Mouse (Mus musculus): ENCODE data around the gene Mansc4. TPM values are rescaled to one million over a fixed set of nuclear protein-coding genes. Genes with fewer than 3 reads are reported as not detected.

The Mansc4 gene
- total and polyA plus RNA-seq, 2 experiments from 2014 or later = 1.6 TPM

DNA sequence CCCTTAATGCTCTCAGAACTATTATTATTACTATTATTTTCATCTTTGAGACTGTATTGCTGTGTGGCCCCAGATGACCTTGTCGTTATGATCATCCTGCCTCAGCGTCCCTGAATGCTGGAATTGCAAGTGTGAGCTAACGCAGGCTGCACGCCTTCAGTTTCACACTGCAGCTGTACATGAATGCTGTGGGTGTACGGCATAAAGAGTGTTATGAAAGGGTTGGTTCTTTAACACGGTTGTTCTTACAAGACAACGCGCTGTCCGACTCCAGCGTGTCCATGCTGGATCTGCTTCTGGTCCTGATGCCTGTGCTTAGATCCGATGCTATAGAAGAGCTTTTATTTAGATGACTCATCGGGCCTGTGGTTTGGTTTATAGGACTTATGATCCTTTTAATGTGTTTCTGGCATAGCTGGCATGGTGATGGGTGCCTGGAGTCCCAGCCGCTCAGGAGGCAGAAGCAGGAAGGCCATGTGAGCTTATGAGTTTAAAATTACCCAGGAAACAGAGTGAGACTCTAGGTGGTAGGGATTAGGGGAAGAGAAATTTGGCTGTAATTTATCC lies 37.5 kb downstream of the Mansc4 start:
- TF ChIP-seq CTCF (IDR thresholded peaks at IDR 0.05; ENCODE audit: low read depth) = no peak
- Histone ChIP-seq H3K27ac (ENCODE audit: low read depth, low read length) (no peak overlapping the region), H3K36me3 (ENCODE audit: insufficient read depth) (peaks cover 44% of the 10 kb centered on the region), H3K4me2 (ENCODE audit: low read depth) (no peak overlapping the region), H3K4me3 (ENCODE audit: low read depth, low read length) (no peak overlapping the region), H3K9me3 (ENCODE audit: low read length) (no peaks in the 10 kb centered on the region), H3K4me1 (ENCODE audit: insufficient read depth) (no peaks in the 10 kb centered on the region), H3K27me3 (ENCODE audit: insufficient read depth, low read length) (no peaks in the 10 kb centered on the region), H3K9ac (no peak overlapping the region)
- ATAC-seq (no peak), DNase-seq (no peak)
- WGBS = 94% methylated on average over 13 of the region's 13 CpGs

DNA sequence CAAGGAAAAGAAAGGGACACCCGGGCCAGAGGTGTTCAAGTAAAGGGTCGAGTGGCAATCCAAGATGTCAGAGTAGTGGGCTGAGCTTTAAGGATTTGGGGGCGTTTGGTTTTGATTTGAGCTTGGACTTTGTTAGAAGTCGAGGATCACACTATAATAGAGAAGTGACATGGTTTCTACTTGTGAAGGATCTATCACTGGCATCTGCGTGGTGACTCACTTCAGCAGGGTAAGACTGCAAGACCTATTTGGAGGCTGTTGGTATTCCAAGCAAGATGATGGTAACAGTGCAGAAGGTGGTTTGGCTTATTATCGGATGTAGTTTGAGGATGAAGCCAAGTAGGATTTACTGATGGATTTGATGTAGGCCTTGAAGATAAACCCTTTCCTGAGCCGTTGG lies 43.2 kb downstream of the Mansc4 start:
- Histone ChIP-seq H3K27me3 (ENCODE audit: insufficient read depth, low read length) (no peaks in the 10 kb centered on the region), H3K4me2 (ENCODE audit: low read depth) (peak overlapping the region; percentile 72), H3K36me3 (ENCODE audit: insufficient read depth) (peaks cover 18% of the 10 kb centered on the region), H3K4me3 (ENCODE audit: low read depth, low read length) (peak overlapping the region; percentile 89), H3K9ac (peak overlapping the region; percentile 93; the same call in 1 of the 2 replicates), H3K27ac (ENCODE audit: low read depth, low read length) (no peak overlapping the region), H3K4me1 (ENCODE audit: insufficient read depth) (peaks cover 9% of the 10 kb centered on the region), H3K9me3 (ENCODE audit: low read length) (no peaks in the 10 kb centered on the region)
- ATAC-seq (no peak), DNase-seq (no peak)
- WGBS = 53% methylated on average over 7 of the region's 7 CpGs
- no peak for TF ChIP-seq CTCF (IDR thresholded peaks at IDR 0.05; ENCODE audit: low read depth)

DNA sequence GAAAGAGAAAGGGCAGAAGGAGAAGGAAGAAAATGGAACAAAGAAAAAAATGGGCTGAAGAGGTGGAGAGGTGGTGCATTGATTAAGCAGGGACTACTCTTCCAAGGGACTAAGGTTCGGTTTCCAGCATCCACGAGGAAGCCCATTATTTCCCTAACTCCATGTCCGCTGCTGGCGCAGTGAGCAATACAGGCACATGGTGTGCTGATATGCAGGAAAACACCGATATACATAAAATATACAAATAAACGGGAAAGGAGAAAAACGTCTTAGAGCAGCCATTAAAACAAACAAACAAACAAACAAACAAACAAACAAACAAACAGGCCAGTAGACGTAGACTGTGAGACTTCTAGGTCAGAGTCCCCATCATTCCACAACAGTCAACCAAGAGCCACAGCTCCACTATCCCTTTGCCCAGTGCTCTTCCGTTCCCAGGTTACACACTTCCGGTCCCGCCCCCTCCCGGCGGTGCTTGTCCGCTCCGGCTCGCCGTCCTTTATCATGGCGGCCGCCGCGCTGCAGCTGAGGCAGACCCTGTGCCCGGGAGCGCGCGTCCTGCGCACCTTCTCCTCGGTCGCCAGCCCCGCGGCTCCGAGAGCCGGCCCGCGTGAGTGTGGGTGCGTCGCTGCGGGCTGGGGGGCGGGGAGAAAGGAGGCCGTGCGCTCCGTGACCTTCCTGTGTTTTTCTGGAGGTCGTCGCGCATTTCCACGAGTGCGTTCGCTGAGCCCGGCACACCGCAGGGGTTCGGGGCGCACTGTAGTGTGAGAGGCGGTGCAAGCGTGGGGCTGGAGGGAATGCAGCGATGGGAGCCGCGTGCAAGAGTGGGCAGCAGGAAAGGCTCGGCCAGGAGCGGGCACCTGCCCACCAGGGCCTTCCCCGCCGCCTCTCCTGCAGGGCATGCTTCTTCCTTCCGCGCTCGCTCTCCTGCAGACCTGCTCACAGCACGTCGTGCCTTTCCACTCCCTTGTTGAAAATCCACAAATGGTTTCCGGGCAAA lies 44.2 kb downstream of the Mansc4 start, which contains the start of gene Mrps35:
Gene Mrps35 (plus strand): TSS at position 474 of the 1,000 bp plus-strand sequence.
- peak within 1 kb of the TSS; percentile 89 for H3K4me3 ChIP-seq (ENCODE audit: low read depth, low read length)
- peak; percentile 41 for TF ChIP-seq CTCF (IDR thresholded peaks at IDR 0.05; ENCODE audit: low read depth)
- H3K9ac ChIP-seq = peak within 1 kb of the TSS; percentile 93
- ATAC-seq (peak; percentile 100), DNase-seq (peak; percentile 92)
- peak within 1 kb of the TSS; percentile 72 for H3K4me2 ChIP-seq (ENCODE audit: low read depth)
- peaks cover 9% of the 10 kb centered on the region for H3K4me1 ChIP-seq (ENCODE audit: insufficient read depth)
- no peaks in the 10 kb centered on the region for H3K27me3 ChIP-seq (ENCODE audit: insufficient read depth, low read length)
- no peaks in the 10 kb centered on the region for H3K9me3 ChIP-seq (ENCODE audit: low read length)
- H3K36me3 ChIP-seq (ENCODE audit: insufficient read depth) = peaks cover 11% of the 10 kb centered on the region
- WGBS = 3% methylated on average over 62 of the region's 66 CpGs
- peak within 1 kb of the TSS; percentile 89 for H3K27ac ChIP-seq (ENCODE audit: low read depth, low read length)

DNA sequence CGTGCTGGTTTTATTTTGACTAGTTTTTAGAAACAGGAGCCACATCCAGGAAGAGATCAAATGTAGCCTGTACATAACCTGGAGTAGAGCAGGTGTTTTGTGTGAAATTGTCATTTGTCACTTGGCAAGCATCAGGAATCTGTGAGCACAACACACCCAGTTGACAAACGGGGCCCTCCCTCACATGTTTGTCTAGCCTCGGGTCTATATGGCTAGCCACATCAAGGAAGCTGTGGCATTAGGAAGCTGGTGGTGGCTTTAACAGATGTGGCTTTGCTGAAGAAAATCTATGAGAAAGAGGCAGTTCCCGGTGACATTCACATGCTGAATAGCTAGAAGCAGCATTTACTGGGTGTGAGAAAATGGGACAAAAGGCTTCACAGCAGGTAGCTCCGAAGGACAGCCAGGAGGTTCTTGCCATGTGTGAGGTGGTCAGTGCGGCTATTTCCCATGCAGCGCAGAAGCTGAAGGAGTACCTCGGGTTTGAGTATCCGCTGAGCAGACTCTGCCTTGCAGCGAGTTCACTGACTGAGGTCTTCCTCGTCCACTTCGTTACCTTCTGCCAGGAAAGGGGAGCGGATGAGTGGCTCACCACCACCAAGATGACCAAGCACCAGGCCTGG lies 54.4 kb downstream of the Mansc4 start, which contains the start of gene Rep15:
Gene Rep15 (plus strand): TSS at position 282 of the 623 bp plus-strand sequence.
- Histone ChIP-seq H3K36me3 (ENCODE audit: insufficient read depth) (no peaks in the 10 kb centered on the region), H3K4me3 (ENCODE audit: low read depth, low read length) (no peak within 1 kb of the TSS), H3K27me3 (ENCODE audit: insufficient read depth, low read length) (no peaks in the 10 kb centered on the region), H3K4me2 (ENCODE audit: low read depth) (no peak within 1 kb of the TSS), H3K9ac (no peak within 1 kb of the TSS), H3K4me1 (ENCODE audit: insufficient read depth) (no peaks in the 10 kb centered on the region), H3K9me3 (ENCODE audit: low read length) (no peaks in the 10 kb centered on the region), H3K27ac (ENCODE audit: low read depth, low read length) (no peak within 1 kb of the TSS)
- no peak for DNase-seq
- no peak for ATAC-seq
- TF ChIP-seq CTCF (IDR thresholded peaks at IDR 0.05; ENCODE audit: low read depth) = no peak
- 38% methylated on average over 13 of the region's 13 CpGs for WGBS

DNA sequence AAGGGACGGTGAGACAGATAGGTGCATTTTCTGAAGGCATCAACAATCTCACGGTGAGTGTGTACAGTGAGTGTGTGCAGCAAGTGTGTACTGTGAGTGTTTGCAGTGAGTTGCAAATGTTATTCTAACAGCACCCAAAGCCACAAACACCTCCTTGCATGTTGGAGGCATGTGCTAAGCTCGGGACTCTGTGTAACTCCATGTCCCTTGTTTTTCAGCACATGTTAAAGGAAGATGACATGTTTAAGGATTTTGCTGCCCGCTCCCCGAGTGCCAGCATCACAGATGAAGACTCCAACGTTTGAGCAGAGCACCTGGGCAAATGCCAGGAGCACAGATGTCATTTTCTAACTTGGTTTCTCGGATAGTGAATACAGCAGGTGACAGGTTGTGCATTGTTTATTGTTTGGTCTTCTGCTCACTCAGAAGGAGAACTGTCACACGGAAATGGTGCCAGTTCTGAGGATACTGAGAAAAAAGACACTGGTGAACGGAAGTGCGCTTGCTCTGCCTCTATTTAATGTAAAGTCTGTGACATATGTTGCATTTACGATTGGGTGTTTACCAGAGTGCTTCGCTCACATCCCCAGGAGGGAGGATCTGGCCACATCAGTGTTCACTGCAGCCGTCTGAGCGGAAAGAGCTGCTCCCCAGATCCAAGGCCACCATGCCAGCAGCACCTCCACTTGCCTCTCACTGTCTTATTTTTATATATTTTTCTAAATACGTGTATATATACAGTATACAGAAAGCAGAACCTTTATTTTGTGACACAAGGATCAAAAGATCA lies 56.5 kb downstream of the Mansc4 start:
- no peaks in the 10 kb centered on the region for H3K36me3 ChIP-seq (ENCODE audit: insufficient read depth)
- WGBS = 69% methylated on average over 15 of the region's 15 CpGs
- DNase-seq = peak; percentile 59

DNA sequence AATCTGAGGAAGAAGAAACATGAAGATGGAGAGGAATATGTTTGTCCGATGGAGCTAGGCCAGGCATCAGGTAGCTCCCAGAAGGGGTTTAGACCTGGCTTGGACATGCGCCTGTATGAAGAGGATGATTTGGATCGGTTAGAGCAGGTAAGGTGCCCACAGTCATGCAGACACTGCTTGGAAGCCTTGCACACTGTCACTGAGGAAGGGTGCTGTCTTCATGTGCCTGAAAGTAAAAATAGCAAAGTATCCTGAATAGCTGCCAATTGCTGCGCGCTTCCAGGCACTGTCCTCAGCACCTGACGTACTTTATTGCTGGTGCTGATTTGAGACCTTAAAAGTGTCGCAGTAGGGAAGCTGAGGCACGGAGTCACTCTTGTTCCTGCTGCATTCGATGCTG lies 57.2 kb downstream of the Mansc4 start:
- Histone ChIP-seq H3K36me3 (ENCODE audit: insufficient read depth) (no peaks in the 10 kb centered on the region), H3K9me3 (ENCODE audit: low read length) (no peaks in the 10 kb centered on the region), H3K4me2 (ENCODE audit: low read depth) (no peak overlapping the region), H3K27me3 (ENCODE audit: insufficient read depth, low read length) (no peaks in the 10 kb centered on the region), H3K4me3 (ENCODE audit: low read depth, low read length) (no peak overlapping the region), H3K9ac (no peak overlapping the region), H3K4me1 (ENCODE audit: insufficient read depth) (no peaks in the 10 kb centered on the region), H3K27ac (ENCODE audit: low read depth, low read length) (no peak overlapping the region)
- TF ChIP-seq CTCF (IDR thresholded peaks at IDR 0.05; ENCODE audit: low read depth) = no peak
- 82% methylated on average over 9 of the region's 9 CpGs for WGBS
- DNase-seq (no peak), ATAC-seq (no peak)

More for the DNA sequence above, 56.5 kb downstream of the Mansc4 start:
- no peak overlapping the region for H3K4me3 ChIP-seq (ENCODE audit: low read depth, low read length)
- peak; percentile 12; the same call in 1 of the 2 replicates for ATAC-seq
- no peaks in the 10 kb centered on the region for H3K4me1 ChIP-seq (ENCODE audit: insufficient read depth)
- H3K27ac ChIP-seq (ENCODE audit: low read depth, low read length) = no peak overlapping the region
- no peak overlapping the region for H3K4me2 ChIP-seq (ENCODE audit: low read depth)
- no peaks in the 10 kb centered on the region for H3K9me3 ChIP-seq (ENCODE audit: low read length)
- no peak overlapping the region for H3K9ac ChIP-seq
- TF ChIP-seq CTCF (IDR thresholded peaks at IDR 0.05; ENCODE audit: low read depth) = no peak
- no peaks in the 10 kb centered on the region for H3K27me3 ChIP-seq (ENCODE audit: insufficient read depth, low read length)
